Mouse (Mus musculus) kidney, embryonic 14.5 days (tissue): ENCODE data around the gene Mbtps2. TPM values are rescaled to one million over a fixed set of nuclear protein-coding genes. Genes with fewer than 3 reads are reported as not detected.

Experiments
- ATAC-seq: fragments of 200-750 bp; cut with Nextera tagmentation; 2 replicates; pipeline ENCODE4 v1.8.0; 2017; ENCODE audit warnings: moderate number of reproducible peaks, mild to moderate bottlenecking, moderate TSS enrichment, moderate library complexity; ENCODE audit not compliant: low FRiP score, low TSS enrichment
- H3K27ac ChIP-seq: fragments of 300-500 bp; sonication (generic); 2 replicates; pipeline ENCODE4 v1.5.1; 2014; ENCODE audit warnings: low read depth, mild to moderate bottlenecking, low read length, moderate library complexity, mixed read lengths
- H3K27me3 ChIP-seq: fragments of 300-500 bp; sonication (generic); 2 replicates; pipeline ENCODE4 v1.6.1; 2014; ENCODE audit warnings: mild to moderate bottlenecking, low read length; ENCODE audit not compliant: control insufficient read depth, insufficient read depth
- H3K36me3 ChIP-seq: fragments of 300-500 bp; sonication (generic); 2 replicates; pipeline ENCODE4 v1.6.1; 2014; ENCODE audit warnings: low read length, mixed read lengths; ENCODE audit not compliant: control insufficient read depth, insufficient read depth
- H3K4me1 ChIP-seq: fragments of 300-500 bp; sonication (generic); 2 replicates; pipeline ENCODE4 v1.6.1; 2014; ENCODE audit warnings: low read length, mixed read lengths; ENCODE audit not compliant: control insufficient read depth, insufficient read depth
- H3K4me2 ChIP-seq: fragments of 300-500 bp; sonication (generic); replicated peaks from 2 replicates; pipeline ENCODE4 v1.6.1; 2014; ENCODE audit warnings: low read depth, mild to moderate bottlenecking, low read length
- H3K4me3 ChIP-seq: fragments of 300-500 bp; sonication (generic); 2 replicates; pipeline ENCODE4 v1.5.1; 2014; ENCODE audit warnings: mild to moderate bottlenecking, low read length
- H3K9ac ChIP-seq: fragments of 300-500 bp; sonication (generic); 2 replicates; pipeline ENCODE4 v1.6.1; 2014; ENCODE audit warnings: low read depth, mild to moderate bottlenecking, low read length, moderate library complexity
- H3K9me3 ChIP-seq: fragments of 300-500 bp; sonication (generic); 2 replicates; pipeline ENCODE4 v1.6.1; 2016; ENCODE audit warnings: low read length; ENCODE audit not compliant: control insufficient read depth
- WGBS: fragments of 180-500 bp; shearing (Covaris S2); extraction: QIAGEN DNeasy Blood & Tissue Kit; methylation state at CpG from one replicate; pipeline ENCODE4 v1.1.7; 2014; 5-methylcytosine and 5-hydroxymethylcytosine counted together
- polyA plus RNA-seq: library from polyadenylated mRNA; unstranded; fragments of >200 nt; fragmentation: Nextera tagmentation; extraction: Ambion mirVana; gene quantifications from 2 replicates; pipeline ENCODE4 v1.2.1, GENCODE M21; 2014

The Mbtps2 gene
- polyA plus RNA-seq, 1 experiment from 2014 or later: 28.5 TPM

DNA sequence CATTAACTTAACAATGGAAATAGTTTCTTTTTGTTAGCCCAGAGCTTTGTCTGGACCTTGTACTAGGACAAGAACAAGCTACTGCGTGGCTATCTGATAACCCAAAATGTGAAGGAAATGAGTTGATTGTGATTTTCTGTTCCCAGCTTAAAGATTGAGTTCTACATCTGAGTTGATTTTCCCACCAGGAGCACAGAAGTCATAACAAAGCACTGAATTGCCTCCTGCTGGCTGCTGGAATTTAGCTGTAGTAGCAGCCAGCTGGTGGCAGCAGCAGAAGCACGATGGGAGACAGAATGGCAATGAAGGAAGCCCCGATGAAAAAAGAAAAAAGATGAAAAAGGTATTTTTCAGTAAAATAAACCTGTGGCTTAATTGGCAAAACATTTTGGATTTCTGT lies 2.9 kb upstream of the Mbtps2 start:
- no peaks in the 10 kb centered on the region for H3K27me3 ChIP-seq
- H3K4me1 ChIP-seq: no peaks in the 10 kb centered on the region
- WGBS: 21% methylated on average over 3 of the region's 3 CpGs
- no peak for ATAC-seq
- H3K4me3 ChIP-seq: no peak overlapping the region
- no peak overlapping the region for H3K4me2 ChIP-seq
- no peak overlapping the region for H3K27ac ChIP-seq
- H3K9me3 ChIP-seq: no peaks in the 10 kb centered on the region
- H3K36me3 ChIP-seq: no peaks in the 10 kb centered on the region
- H3K9ac ChIP-seq: no peak overlapping the region

DNA sequence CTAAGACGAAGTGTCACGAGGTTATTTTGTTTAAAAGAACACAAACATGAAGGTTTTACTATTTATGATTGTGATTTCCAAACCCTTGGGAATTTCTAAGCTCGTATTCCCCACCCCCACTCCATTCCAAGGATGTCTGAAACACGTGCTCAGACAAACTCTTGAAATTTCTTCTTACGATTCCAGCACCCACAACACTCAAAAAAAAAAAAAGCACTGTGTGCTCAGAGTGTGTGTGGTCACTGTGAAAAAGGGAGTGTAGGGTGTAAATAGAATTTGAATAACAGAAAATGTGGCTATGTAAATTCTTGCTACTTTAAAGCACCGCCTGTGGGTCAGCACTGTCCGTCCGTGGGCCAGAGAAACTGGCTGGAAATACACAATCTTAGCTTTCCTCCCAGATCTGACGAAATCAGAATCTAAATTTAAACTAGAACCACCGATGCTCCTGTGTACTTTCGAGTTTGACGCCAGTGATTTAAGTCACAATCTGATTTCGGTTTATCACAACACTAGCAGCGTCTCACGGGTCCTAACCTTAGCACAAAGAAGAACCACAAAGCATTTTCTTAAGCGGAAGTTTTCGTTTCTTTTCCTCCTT lies 830 bp downstream of the Mbtps2 start:
- Histone ChIP-seq H3K27ac (peak overlapping the region; percentile 94), H3K27me3 (no peaks in the 10 kb centered on the region), H3K9me3 (no peaks in the 10 kb centered on the region), H3K4me3 (peak overlapping the region; percentile 59), H3K9ac (peak overlapping the region; percentile 86), H3K4me1 (no peaks in the 10 kb centered on the region), H3K4me2 (peak overlapping the region; percentile 40), H3K36me3 (no peaks in the 10 kb centered on the region)
- ATAC-seq: no peak; the same call in 1 of the 2 replicates
- 26% methylated on average over 17 of the region's 17 CpGs for WGBS

DNA sequence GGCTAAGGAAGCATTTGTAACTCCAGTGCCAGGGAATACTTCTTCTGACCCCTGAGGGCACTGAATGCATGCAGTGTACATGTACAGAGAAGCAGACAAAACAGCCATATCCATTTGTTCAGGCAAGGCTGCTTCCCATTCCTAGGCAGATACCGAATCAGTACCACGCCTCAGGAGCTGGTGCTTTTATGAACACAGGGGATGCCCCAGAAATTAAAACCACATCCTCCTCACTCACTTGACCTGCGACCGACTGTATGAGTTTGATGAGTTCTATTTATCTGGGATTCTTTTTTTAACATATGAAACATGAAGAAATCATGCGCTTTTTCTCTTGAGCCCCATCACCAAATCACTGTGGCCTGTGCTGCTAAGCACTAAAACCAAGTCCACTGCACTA lies 1.7 kb downstream of the Mbtps2 start:
- no peaks in the 10 kb centered on the region for H3K36me3 ChIP-seq
- no peaks in the 10 kb centered on the region for H3K9me3 ChIP-seq
- no peaks in the 10 kb centered on the region for H3K4me1 ChIP-seq
- peak overlapping the region; percentile 86; the same call in 1 of the 2 replicates for H3K9ac ChIP-seq
- H3K4me3 ChIP-seq: peak overlapping the region; percentile 59; the same call in 1 of the 2 replicates
- WGBS: 76% methylated on average over 5 of the region's 5 CpGs
- no peak for ATAC-seq
- H3K27ac ChIP-seq: no peak overlapping the region
- H3K4me2 ChIP-seq: peak overlapping the region; percentile 40
- no peaks in the 10 kb centered on the region for H3K27me3 ChIP-seq

DNA sequence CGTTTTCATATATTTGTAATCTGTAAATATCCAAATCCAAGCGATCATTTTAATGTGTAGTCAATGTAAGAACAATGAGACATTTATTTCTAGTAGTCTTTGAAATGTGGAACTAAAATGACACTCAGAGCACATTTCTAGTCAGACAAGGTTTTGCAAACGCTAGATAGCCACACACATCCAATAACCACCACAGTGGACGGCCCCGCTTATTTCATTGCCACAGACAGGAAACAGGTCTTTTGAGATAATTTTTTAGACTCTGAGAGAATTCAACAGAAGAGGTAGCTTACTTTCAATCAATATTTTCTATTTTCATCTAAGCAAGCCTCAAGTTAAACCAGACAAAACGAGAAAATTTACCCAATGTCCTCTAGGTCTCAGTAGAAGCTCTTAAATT lies 2.6 kb downstream of the Mbtps2 start:
- Histone ChIP-seq H3K27me3 (no peaks in the 10 kb centered on the region), H3K4me3 (no peak overlapping the region), H3K4me1 (no peaks in the 10 kb centered on the region), H3K36me3 (no peaks in the 10 kb centered on the region), H3K9ac (no peak overlapping the region), H3K4me2 (no peak overlapping the region), H3K27ac (no peak overlapping the region), H3K9me3 (no peaks in the 10 kb centered on the region)
- 82% methylated on average over 6 of the region's 6 CpGs for WGBS
- ATAC-seq: no peak

DNA sequence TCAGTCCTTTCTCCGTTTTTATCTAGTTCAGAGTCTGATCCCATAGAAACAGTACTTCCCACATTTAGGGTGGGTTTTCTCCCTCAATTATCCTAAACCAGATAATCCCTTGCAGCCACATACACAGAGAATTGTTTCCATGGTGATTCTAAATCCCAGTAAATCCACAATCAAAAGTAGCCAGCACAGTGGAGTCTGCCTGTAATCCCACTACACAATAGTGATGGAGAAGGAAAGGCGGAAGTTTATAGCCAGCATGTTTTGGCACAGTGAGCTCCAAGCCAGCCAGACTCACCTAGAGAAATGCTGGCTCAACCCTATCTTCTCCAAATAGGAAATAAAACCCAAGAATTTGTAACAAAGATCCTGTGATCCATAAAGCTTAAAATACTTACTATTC lies 3.9 kb downstream of the Mbtps2 start:
- WGBS: 76% methylated on average over 2 of the region's 2 CpGs
- Histone ChIP-seq H3K9me3 (no peaks in the 10 kb centered on the region), H3K9ac (no peak overlapping the region), H3K4me2 (no peak overlapping the region), H3K36me3 (0 out of 2 replicates have a peak, but pooled peaks cover 3% of the 10 kb centered on the region), H3K27ac (no peak overlapping the region), H3K4me1 (no peaks in the 10 kb centered on the region), H3K4me3 (no peak overlapping the region), H3K27me3 (no peaks in the 10 kb centered on the region)
- no peak for ATAC-seq

DNA sequence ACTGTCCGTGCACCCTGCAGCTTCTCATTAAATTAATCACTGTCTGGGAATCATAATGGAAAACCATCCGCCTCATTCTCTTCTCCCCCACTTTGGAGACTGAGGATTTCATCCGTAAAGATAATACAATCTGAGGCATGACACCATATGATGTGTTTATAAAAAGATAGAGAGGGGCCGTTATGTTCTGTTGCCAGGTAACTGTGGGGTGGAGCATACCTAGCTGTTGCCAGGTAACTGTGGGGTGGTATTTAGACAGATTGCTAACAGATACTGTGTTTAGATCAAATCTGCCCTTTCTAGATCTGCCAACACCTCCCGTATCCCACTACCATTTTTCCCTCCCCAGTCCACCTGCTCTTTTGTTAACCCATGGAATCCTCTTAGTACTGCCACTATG lies 11.5 kb downstream of the Mbtps2 start:
- Histone ChIP-seq H3K27me3 (no peaks in the 10 kb centered on the region), H3K9ac (no peak overlapping the region), H3K27ac (no peak overlapping the region), H3K9me3 (no peaks in the 10 kb centered on the region), H3K36me3 (0 out of 2 replicates have a peak, but pooled peaks cover 3% of the 10 kb centered on the region), H3K4me2 (no peak overlapping the region), H3K4me3 (no peak overlapping the region), H3K4me1 (no peaks in the 10 kb centered on the region)
- WGBS: 89% methylated on average over 5 of the region's 5 CpGs
- no peak for ATAC-seq

DNA sequence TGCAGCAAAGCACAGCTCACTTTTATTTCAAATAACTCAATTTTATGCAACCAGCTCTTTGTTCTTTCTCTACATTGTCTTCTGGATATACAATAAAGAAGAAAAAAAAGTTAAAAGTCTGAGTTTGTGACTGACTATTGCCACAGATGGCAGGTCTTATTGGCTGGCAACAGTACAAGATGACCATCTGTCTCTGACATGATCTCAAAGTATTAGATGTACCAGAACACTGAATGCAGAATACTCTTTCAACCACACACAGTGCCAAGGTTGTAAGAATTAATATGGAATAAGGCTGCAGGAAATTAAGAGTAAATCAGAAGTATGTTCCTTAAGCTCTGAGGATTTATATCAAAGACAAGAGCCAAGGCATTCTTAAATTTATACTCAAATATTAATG lies 12.1 kb downstream of the Mbtps2 start:
- no peak overlapping the region for H3K9ac ChIP-seq
- H3K27me3 ChIP-seq: no peaks in the 10 kb centered on the region
- no peak for ATAC-seq
- 0 out of 2 replicates have a peak, but pooled peaks cover 3% of the 10 kb centered on the region for H3K36me3 ChIP-seq
- no peaks in the 10 kb centered on the region for H3K9me3 ChIP-seq
- H3K4me2 ChIP-seq: no peak overlapping the region
- H3K27ac ChIP-seq: no peak overlapping the region
- H3K4me1 ChIP-seq: no peaks in the 10 kb centered on the region
- H3K4me3 ChIP-seq: no peak overlapping the region

DNA sequence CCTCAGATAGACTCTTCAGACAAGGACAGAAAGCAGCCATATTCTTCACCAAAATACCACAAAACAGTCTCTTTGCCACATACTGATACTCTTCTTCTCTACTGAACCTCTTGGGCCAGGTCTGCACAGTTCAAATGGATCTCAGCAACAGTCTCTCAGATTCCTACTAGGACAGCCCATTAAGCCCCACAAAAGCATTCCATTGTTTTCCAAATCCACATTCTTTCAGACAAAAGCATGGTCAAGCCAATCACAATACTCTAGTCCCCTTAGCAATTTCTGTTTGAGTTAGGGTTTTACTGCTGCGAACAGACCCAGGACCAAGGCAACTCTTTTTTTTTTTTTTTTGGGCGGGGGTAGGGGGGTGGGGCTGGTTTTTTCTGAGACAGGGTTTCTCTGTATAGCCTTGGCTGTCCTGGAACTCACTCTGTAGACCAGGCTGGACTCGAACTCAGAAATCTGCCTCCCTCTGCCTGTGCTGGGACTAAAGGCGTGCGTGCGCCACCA lies 19.4 kb downstream of the Mbtps2 start:
- ATAC-seq: no peak
- H3K4me3 ChIP-seq: no peak overlapping the region
- H3K27ac ChIP-seq: no peak overlapping the region
- H3K27me3 ChIP-seq: no peaks in the 10 kb centered on the region
- H3K9ac ChIP-seq: no peak overlapping the region
- WGBS: 82% methylated on average over 6 of the region's 6 CpGs
- no peaks in the 10 kb centered on the region; the same call in 1 of the 2 replicates for H3K36me3 ChIP-seq
- H3K4me1 ChIP-seq: no peaks in the 10 kb centered on the region
- H3K4me2 ChIP-seq: no peak overlapping the region
- no peaks in the 10 kb centered on the region for H3K9me3 ChIP-seq

DNA sequence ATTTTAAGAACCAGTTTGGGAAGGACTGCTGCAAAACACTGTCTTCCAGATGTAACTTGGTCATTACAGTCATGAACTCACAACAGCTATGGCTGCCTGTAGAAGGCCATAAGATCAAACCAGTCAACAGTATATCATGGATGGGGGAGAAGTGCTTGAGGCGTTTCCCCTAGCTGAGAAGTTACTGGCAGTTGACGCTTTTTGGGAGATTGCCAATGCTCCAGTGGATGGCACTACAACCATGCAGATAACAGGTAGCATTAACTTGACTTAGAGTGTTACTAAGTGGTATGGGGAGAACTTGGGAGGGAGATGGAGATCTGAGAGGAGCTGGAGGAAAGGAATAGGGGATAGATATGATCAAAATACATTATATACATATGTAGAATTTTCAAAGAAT lies 23.8 kb downstream of the Mbtps2 start:
- H3K27me3 ChIP-seq: no peaks in the 10 kb centered on the region
- no peak for ATAC-seq
- no peak overlapping the region for H3K4me3 ChIP-seq
- H3K9ac ChIP-seq: no peak overlapping the region
- no peaks in the 10 kb centered on the region for H3K4me1 ChIP-seq
- no peaks in the 10 kb centered on the region; the same call in 1 of the 2 replicates for H3K36me3 ChIP-seq
- H3K9me3 ChIP-seq: no peaks in the 10 kb centered on the region
- 74% methylated on average over 2 of the region's 2 CpGs for WGBS
- no peak overlapping the region for H3K4me2 ChIP-seq
- H3K27ac ChIP-seq: no peak overlapping the region
